Mouse (Mus musculus): ENCODE measurements around the gene Cmbl. TPM values are rescaled to one million over a fixed set of nuclear protein-coding genes. Genes with fewer than 3 reads are reported as not detected.

Gene Cmbl
- polyA plus RNA-seq, 1 experiment: 6.0 TPM

DNA sequence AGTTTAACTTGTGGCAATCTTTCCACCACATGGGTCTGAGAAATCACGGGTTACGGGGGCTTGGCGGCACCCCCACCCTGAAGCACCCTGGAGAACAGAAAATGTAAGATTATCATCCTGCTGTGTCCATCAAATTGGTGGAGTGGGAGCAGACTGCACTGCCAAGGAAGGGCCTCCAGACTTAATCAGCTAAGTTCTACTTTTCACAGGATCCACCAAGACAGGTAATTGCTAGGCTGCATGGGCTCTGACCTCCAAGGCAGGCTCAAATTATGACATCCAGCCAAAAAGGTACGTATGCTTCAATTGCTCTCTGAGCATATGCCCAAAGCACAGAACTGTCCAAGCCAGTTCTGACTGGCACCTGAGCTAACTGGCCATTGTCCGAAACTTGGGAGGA, 25.0 kb downstream of the Cmbl start:
- Histone ChIP-seq H3K4me1 (ENCODE audit: control insufficient read depth, insufficient read depth, low read length) (no peaks in the 10 kb centered on the region), H3K27ac (ENCODE audit: insufficient read depth, low read depth, low read length) (no peak overlapping the region), H3K4me3 (ENCODE audit: insufficient read depth, low read length) (no peak overlapping the region)
- no peak for TF ChIP-seq POLR2A (IDR thresholded peaks at IDR 0.05; ENCODE audit: borderline replicate concordance, low read depth, low read length)
- no peak for TF ChIP-seq CTCF (IDR thresholded peaks at IDR 0.05; ENCODE audit: low read depth, low read length)

DNA sequence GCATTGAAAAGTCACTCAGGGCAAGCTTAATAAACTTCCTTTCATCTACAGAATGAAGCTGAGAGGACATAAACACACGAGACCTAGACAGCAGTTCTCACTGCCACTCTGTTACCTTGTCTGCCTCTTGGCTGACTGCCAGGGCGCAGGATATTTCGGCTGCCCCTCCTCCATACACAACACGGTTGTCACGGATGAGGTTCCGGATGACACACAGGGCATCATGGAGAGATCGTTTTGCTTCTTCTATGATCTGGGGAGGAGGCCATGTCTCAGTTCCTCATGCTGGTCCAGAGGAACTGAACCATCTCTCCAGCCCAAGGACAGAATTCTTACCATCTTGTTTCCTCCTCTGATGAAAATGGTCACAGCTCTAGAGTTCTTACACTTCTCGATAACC, 27.3 kb downstream of the Cmbl start:
- Histone ChIP-seq H3K4me1 (ENCODE audit: control insufficient read depth, insufficient read depth, low read length) (no peaks in the 10 kb centered on the region), H3K4me3 (ENCODE audit: insufficient read depth, low read length) (no peak overlapping the region), H3K27ac (ENCODE audit: insufficient read depth, low read depth, low read length) (no peak overlapping the region)
- no peak for TF ChIP-seq POLR2A (IDR thresholded peaks at IDR 0.05; ENCODE audit: borderline replicate concordance, low read depth, low read length)
- TF ChIP-seq CTCF (IDR thresholded peaks at IDR 0.05; ENCODE audit: low read depth, low read length): no peak

DNA sequence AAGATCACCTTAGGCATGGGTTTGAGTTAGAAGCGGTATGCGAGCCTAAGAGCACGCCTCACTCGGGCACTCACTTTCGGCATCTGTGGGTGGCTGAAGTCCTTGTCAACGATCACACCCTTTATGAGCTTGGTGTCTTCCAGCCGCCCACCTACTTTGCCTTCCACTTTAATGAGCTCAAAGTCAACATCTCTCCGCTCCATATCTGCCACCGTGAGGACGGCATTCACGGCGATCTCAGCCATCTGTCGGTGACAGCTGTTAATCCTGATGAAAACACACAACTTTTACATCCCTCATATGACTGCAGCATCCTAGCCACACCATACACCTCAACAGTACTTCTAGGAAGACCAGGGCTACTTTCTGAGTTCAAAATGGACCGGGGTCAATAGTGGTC, 29.1 kb downstream of the Cmbl start:
- Histone ChIP-seq H3K4me3 (ENCODE audit: insufficient read depth, low read length) (no peak overlapping the region), H3K4me1 (ENCODE audit: control insufficient read depth, insufficient read depth, low read length) (peaks cover 9% of the 10 kb centered on the region), H3K27ac (ENCODE audit: insufficient read depth, low read depth, low read length) (no peak overlapping the region)
- TF ChIP-seq POLR2A (IDR thresholded peaks at IDR 0.05; ENCODE audit: borderline replicate concordance, low read depth, low read length): no peak
- no peak for TF ChIP-seq CTCF (IDR thresholded peaks at IDR 0.05; ENCODE audit: low read depth, low read length)

DNA sequence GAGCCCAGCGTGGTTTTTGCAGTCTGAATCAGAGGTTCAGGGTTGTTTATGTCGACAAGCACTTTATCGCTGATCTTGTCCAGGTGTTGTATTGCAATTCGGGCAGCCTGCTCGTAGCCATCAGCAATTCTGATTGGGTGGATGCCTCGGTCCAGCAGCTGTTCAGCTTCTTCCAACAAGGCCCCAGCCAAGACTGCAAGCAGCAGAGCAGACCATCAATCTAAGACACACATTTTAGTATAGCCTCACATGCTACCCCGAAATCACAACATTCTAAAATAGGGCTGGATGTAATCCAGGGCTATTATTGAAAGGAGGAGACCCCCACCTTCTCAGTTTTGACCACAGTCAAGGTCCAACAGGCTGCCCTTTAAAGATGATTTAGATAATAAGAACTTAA, 30.5 kb downstream of the Cmbl start:
- TF ChIP-seq POLR2A (IDR thresholded peaks at IDR 0.05; ENCODE audit: borderline replicate concordance, low read depth, low read length): no peak
- no peak for TF ChIP-seq CTCF (IDR thresholded peaks at IDR 0.05; ENCODE audit: low read depth, low read length)
- Histone ChIP-seq H3K27ac (ENCODE audit: insufficient read depth, low read depth, low read length) (no peak overlapping the region), H3K4me1 (ENCODE audit: control insufficient read depth, insufficient read depth, low read length) (peaks cover 17% of the 10 kb centered on the region), H3K4me3 (ENCODE audit: insufficient read depth, low read length) (no peak overlapping the region)

DNA sequence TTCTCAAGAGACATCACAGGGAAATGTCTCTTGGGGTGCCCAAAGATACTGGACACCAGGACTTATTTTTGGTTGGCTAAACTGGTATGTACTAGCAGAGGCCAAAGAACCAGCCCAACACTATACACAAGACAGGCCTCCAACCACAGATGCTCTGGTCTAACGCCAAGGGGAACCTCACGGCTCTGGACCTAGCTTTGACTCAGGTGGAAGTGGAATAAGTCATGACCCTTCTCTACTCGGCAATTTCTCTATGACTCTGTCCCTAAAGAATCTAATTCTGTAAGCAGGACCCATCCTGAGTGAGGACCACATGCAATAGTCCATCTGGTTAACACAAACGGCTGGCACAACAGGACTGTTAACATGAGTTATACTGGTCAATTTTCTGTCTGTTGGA, 34.6 kb downstream of the Cmbl start:
- Histone ChIP-seq H3K4me3 (ENCODE audit: insufficient read depth, low read length) (peak overlapping the region; percentile 71), H3K27ac (ENCODE audit: insufficient read depth, low read depth, low read length) (no peak overlapping the region), H3K4me1 (ENCODE audit: control insufficient read depth, insufficient read depth, low read length) (peaks cover 22% of the 10 kb centered on the region)
- no peak for TF ChIP-seq CTCF (IDR thresholded peaks at IDR 0.05; ENCODE audit: low read depth, low read length)

DNA sequence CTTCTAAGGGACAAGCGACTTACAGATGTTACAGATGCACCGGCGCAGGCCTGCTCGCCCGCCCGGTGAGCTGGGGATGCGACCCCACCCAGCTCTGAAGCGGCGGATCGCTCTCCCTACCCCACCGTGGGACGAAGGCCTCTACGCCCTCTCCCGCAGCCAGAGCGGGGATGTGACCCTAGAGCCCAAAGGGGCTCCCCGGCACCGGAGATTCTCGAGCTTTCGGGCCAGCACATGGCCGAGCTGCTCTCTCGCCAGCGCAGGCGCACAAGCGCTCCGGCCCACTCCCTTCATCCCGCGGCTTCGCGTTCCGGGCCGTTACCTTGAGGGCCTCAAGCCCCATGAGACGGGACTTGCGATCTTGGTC, 36.1 kb downstream of the Cmbl start:
- no peak for TF ChIP-seq CTCF (IDR thresholded peaks at IDR 0.05; ENCODE audit: low read depth, low read length)
- TF ChIP-seq POLR2A (IDR thresholded peaks at IDR 0.05; ENCODE audit: borderline replicate concordance, low read depth, low read length): no peak
- Histone ChIP-seq H3K4me3 (ENCODE audit: insufficient read depth, low read length) (peak overlapping the region; percentile 71), H3K27ac (ENCODE audit: insufficient read depth, low read depth, low read length) (peak overlapping the region; percentile 52), H3K4me1 (ENCODE audit: control insufficient read depth, insufficient read depth, low read length) (peaks cover 22% of the 10 kb centered on the region)

DNA sequence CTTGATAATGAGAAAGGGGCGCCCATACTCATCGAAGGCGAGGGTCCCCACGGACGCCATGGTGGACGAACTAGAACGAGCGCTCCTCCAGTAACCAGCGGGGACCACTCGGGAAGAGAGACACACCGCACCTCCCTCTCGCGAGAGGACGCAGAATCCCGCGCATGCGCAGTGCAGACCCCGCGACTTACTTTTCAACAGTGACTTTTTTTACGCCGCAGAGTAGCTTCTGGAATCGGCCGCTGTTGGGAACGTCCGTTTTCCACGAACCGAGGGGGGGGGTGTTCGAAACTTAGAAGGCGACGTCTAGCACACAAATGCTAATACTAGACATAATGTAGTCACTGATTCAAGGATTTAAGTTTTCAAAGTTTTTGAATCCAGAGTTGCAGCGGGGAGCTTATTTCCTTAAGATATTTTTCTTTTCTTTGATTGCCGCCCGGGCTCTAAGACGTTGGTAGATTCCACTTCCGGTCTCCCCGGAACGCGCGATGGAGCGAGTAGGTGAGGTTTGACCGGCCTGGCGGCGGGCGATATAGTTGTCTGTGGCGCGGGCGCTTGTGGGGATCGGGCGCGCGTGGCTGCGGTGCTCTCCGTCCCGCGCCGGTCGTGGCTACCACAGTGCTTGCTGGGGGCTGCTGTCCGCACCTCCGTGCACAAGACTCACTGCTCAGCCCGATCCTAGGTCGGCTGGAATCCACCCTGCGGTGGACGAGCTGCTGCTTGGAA, 36.6 kb downstream of the Cmbl start, which contains the start of the genes Cct5 and Fam173b:
TSS of gene Cct5 (minus strand) at position 159 of the 729 bp plus-strand sequence.
TSS of gene Fam173b (plus strand) at position 207 of the 729 bp plus-strand sequence.
- Histone ChIP-seq H3K4me1 (ENCODE audit: control insufficient read depth, insufficient read depth, low read length) (peaks cover 22% of the 10 kb centered on the region), H3K4me3 (ENCODE audit: insufficient read depth, low read length) (peak within 1 kb of the TSS; percentile 71), H3K27ac (ENCODE audit: insufficient read depth, low read depth, low read length) (peak within 1 kb of the TSS; percentile 81)
- TF ChIP-seq CTCF (IDR thresholded peaks at IDR 0.05; ENCODE audit: low read depth, low read length) (no peak), POLR2A (IDR thresholded peaks at IDR 0.05; ENCODE audit: borderline replicate concordance, low read depth, low read length) (peak; percentile 64; the same call in 1 of the 2 replicates)

DNA sequence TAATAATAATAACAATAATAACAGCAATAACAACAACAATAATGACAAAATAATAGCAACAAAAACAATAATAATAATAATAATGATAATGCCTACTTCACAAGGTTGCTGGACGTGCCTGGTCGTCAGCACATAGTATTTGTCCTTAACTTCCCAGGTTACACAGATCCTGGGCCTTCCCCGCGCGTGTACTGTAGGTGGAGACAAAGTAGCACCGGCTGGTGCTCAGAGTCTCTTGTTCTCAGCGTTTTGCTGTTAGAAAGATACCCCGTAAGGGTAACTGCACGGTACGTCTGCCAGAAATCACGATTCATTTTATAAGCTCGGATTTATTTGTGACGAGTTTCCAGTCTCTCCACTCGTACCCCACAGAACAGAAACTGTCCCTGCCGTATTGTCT, 37.2 kb downstream of the Cmbl start:
- Histone ChIP-seq H3K4me3 (ENCODE audit: insufficient read depth, low read length) (peak overlapping the region; percentile 71), H3K4me1 (ENCODE audit: control insufficient read depth, insufficient read depth, low read length) (peaks cover 22% of the 10 kb centered on the region), H3K27ac (ENCODE audit: insufficient read depth, low read depth, low read length) (peak overlapping the region; percentile 19)
- TF ChIP-seq CTCF (IDR thresholded peaks at IDR 0.05; ENCODE audit: low read depth, low read length) (no peak), POLR2A (IDR thresholded peaks at IDR 0.05; ENCODE audit: borderline replicate concordance, low read depth, low read length) (no peak)

DNA sequence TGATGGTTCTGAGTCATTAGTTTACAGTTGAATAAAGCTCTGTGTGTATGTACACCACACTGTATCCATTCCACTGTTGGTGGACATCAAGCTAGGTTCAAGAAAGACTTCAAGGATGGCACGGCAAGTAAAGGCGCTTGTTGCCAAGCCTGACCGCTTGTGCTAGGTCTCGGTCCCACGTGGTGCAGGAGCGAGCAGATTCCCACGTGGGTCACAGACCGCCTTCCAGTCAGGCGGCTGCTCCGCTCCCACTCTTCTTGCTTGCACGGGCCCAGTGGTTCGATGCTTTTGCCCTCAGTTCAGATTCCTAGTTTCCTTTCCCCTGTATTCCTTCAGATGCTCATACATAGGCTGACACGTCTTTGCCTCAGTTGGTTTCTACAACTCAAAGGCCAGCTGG, 37.9 kb downstream of the Cmbl start:
- TF ChIP-seq POLR2A (IDR thresholded peaks at IDR 0.05; ENCODE audit: borderline replicate concordance, low read depth, low read length) (no peak), CTCF (IDR thresholded peaks at IDR 0.05; ENCODE audit: low read depth, low read length) (no peak)
- peak overlapping the region; percentile 71; the same call in 1 of the 2 replicates for H3K4me3 ChIP-seq (ENCODE audit: insufficient read depth, low read length)

DNA sequence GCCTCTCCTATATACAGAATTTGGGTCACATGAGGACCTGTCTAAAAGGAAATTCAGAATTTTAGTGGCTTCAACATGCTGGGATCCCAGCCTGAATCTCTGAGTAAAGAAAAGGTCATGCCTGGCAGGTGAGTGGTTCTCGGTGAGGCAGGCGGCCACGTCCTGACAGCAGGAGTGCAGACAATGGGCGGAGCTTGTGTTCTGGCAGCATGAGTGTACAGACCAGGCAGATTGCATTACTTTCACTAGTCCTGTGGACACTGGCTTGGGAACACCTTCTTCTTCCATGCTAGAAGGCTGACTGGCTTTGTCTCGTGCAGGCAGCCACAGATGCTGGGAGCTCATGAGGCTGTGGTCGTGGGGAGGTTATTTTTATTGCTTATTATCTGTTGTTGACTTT, 41.6 kb downstream of the Cmbl start:
- TF ChIP-seq CTCF (IDR thresholded peaks at IDR 0.05; ENCODE audit: low read depth, low read length) (no peak), POLR2A (IDR thresholded peaks at IDR 0.05; ENCODE audit: borderline replicate concordance, low read depth, low read length) (no peak)
- Histone ChIP-seq H3K4me1 (ENCODE audit: control insufficient read depth, insufficient read depth, low read length) (peaks cover 5% of the 10 kb centered on the region), H3K4me3 (ENCODE audit: insufficient read depth, low read length) (no peak overlapping the region), H3K27ac (ENCODE audit: insufficient read depth, low read depth, low read length) (no peak overlapping the region)

More for the DNA sequence above, 37.9 kb downstream of the Cmbl start:
- no peak overlapping the region for H3K27ac ChIP-seq (ENCODE audit: insufficient read depth, low read depth, low read length)
- peaks cover 20% of the 10 kb centered on the region for H3K4me1 ChIP-seq (ENCODE audit: control insufficient read depth, insufficient read depth, low read length)

Data from bone marrow macrophage, adult 2 months (primary cell).